Mouse (Mus musculus) bone marrow, adult 2 months (tissue): ENCODE measurements around the gene Oprm1.

ENCODE experiments used
- CTCF ChIP-seq: fragments of 200-500 bp; IDR thresholded peaks from 2 replicates; pipeline ENCODE4 v1.5.1; 2011; ENCODE audit warnings: low read length, control low read depth; ENCODE audit not compliant: control insufficient read depth, insufficient read depth
- POLR2A ChIP-seq: fragments of 200-500 bp; IDR thresholded peaks from 2 replicates; pipeline ENCODE4 v1.6.1; 2011; ENCODE audit warnings: low read depth, mild to moderate bottlenecking, control low read depth, low read length, borderline replicate concordance; ENCODE audit not compliant: control insufficient read depth

DNA sequence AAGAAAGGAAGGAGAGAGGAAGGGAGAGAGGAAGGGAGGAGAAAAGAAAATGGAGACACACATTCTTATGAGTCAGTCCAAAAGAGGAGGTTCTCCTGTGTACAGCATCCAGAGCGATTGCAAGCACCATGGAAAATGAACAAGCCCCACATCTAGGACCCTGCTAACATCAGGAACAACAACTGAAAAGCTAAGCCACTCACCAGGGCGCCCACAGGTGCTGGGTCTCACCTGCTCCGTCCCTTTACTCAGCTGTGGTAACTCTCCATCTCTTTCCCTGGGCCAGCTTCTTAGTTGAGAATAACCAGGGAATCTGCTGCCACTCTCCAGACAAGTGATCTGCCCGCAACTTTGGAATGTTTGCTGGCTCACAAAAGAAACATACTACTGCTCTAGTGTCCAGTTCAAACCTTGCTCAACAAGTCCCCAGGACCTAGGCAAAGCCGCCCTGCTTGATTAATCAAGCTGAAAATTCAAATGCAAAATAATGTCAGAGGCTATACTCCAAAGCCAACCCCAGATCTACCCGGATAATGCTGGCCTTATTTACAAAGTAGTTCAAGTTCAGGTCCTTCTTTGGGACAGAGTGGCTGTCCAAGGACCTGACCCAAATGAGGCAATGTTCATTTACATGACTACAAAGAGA is 296.4 kb downstream of the Oprm1 start:
- TF ChIP-seq CTCF, result no peak
- TF ChIP-seq POLR2A, result no peak
